Mouse (Mus musculus) lung, embryonic 15.5 days (tissue): ENCODE measurements around the gene Nlrc4. TPM values are rescaled to one million over a fixed set of nuclear protein-coding genes. Genes with fewer than 3 reads are reported as not detected.

Experiments
- ATAC-seq: fragments of 200-750 bp; cut with Nextera tagmentation; 2 replicates; pipeline ENCODE4 v1.8.0; 2017; ENCODE audit warnings: moderate number of reproducible peaks, borderline replicate concordance; ENCODE audit not compliant: low FRiP score, low TSS enrichment; ENCODE audit errors: extremely low read depth
- H3K27ac ChIP-seq: fragments of 300-500 bp; sonication (generic); 2 replicates; pipeline ENCODE4 v1.5.1; 2015; ENCODE audit warnings: moderate library complexity, mild to moderate bottlenecking, inconsistent platforms
- H3K27me3 ChIP-seq: fragments of 300-500 bp; sonication (generic); 2 replicates; pipeline ENCODE4 v1.6.1; 2015; ENCODE audit warnings: inconsistent platforms
- H3K36me3 ChIP-seq: fragments of 300-500 bp; sonication (generic); 2 replicates; pipeline ENCODE4 v1.6.1; 2015; ENCODE audit warnings: inconsistent platforms
- H3K4me1 ChIP-seq: fragments of 300-500 bp; sonication (generic); 2 replicates; pipeline ENCODE4 v1.6.1; 2015; ENCODE audit warnings: inconsistent platforms
- H3K4me2 ChIP-seq: fragments of 300-500 bp; sonication (generic); 2 replicates; pipeline ENCODE4 v1.6.1; 2015; ENCODE audit warnings: inconsistent platforms, mild to moderate bottlenecking, moderate library complexity
- H3K4me3 ChIP-seq: fragments of 300-500 bp; sonication (generic); 2 replicates; pipeline ENCODE4 v1.5.1; 2015; ENCODE audit warnings: mild to moderate bottlenecking, inconsistent platforms
- H3K9ac ChIP-seq: fragments of 300-500 bp; sonication (generic); 2 replicates; pipeline ENCODE4 v1.6.1; 2015; ENCODE audit warnings: inconsistent platforms
- H3K9me3 ChIP-seq: fragments of 300-500 bp; sonication (generic); 2 replicates; pipeline ENCODE4 v1.6.1; 2016; ENCODE audit warnings: inconsistent platforms
- WGBS: fragments of 180-500 bp; shearing (Covaris S2); methylation state at CpG from one replicate; pipeline ENCODE4 v1.1.7; 2015; 5-methylcytosine and 5-hydroxymethylcytosine counted together
- polyA plus RNA-seq: library from polyadenylated mRNA; unstranded; fragments of >200 nt; fragmentation: Nextera tagmentation; extraction: Ambion mirVana; gene quantifications from 2 replicates; pipeline ENCODE4 v1.2.1, GENCODE M21; 2015

Gene Nlrc4
- polyA plus RNA-seq, 1 experiment from 2014 or later, result 0.36 TPM

DNA sequence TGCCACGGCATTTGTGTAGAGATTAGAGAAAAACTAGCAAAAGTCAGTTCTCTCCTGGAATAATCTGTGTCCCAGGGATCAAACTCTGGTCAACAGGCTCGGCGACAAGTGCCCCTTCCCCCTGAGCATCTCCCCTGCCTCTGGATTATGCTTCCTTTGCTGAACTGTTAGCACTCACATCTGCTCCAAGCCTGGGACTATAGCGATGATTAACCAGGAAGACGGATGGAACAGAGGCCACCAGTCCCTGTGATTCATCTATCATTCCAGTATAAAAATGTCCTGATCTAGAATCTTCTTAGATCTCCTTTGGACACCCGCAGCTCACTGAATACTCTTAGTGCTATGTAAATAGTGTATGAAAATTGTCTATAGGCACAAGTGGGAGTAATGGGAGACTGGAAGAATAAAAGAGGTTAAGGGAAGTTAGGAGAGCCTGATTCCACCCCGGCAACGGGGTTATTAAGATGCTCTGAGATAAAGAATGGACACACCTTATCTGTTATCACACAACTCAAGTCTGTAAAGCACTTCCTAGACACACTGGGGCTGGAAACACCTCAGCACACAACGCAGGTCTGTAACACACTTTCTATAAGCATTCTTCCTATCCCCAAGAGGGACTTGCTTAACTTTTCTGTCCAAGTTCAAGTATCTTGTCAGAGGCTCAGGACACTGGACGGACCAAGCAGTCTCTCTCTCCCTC, 817 bp downstream of the Nlrc4 start:
- H3K4me2 ChIP-seq, result no peak overlapping the region
- no peaks in the 10 kb centered on the region for H3K4me1 ChIP-seq
- WGBS, result 45% methylated on average over 10 of the region's 10 CpGs
- no peaks in the 10 kb centered on the region for H3K9me3 ChIP-seq
- no peak overlapping the region for H3K9ac ChIP-seq
- H3K27me3 ChIP-seq, result no peaks in the 10 kb centered on the region
- no peak overlapping the region for H3K4me3 ChIP-seq
- no peaks in the 10 kb centered on the region for H3K36me3 ChIP-seq
- no peak overlapping the region for H3K27ac ChIP-seq
- ATAC-seq, result no peak

DNA sequence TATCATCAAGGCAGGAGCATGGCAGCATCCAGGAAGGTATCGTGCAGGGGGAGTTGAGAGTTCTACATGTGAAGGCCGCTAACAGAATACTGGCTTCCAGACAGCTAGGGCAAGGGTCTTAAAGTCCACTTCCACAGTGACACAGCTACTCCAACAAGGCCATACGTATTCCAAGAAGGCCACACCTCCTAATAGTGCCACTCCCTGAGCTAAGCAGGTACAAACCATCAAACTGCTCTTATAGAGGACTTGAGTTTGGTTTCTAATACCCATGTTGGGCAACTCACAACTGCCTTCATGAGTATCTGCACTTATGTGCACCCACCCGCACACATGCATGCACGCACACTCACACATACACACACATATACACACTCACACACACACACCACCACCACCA, 2.1 kb downstream of the Nlrc4 start:
- no peak for ATAC-seq
- 89% methylated on average over 5 of the region's 5 CpGs for WGBS

DNA sequence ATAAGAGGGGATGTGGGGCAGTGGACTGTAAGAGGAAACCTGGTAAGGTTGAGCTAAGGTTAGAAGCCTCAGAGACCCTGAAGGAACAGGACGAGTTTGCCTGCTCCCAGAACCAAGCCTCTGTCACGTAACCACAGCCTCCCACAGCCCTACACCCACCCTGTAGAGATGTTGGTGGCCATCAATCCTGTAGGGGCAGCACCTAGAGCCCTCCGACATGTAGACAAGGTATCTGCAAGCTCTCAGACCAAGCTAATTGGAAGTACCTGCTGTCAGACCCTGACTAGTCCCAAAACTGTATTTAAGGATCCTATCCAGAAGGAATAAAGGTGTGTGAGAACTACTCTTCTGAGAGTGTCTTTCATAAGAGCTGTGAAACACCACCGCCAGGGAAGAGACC, 3.5 kb downstream of the Nlrc4 start:
- no peak for ATAC-seq
- H3K9me3 ChIP-seq, result no peaks in the 10 kb centered on the region
- H3K9ac ChIP-seq, result no peak overlapping the region
- 83% methylated on average over 4 of the region's 4 CpGs for WGBS
- no peaks in the 10 kb centered on the region for H3K4me1 ChIP-seq
- H3K4me2 ChIP-seq, result no peak overlapping the region
- no peaks in the 10 kb centered on the region for H3K36me3 ChIP-seq
- H3K27me3 ChIP-seq, result no peaks in the 10 kb centered on the region
- H3K27ac ChIP-seq, result no peak overlapping the region
- no peak overlapping the region for H3K4me3 ChIP-seq

More for the DNA sequence above, 2.1 kb downstream of the Nlrc4 start:
- no peaks in the 10 kb centered on the region for H3K9me3 ChIP-seq
- no peak overlapping the region for H3K9ac ChIP-seq
- no peak overlapping the region for H3K4me3 ChIP-seq
- no peaks in the 10 kb centered on the region for H3K4me1 ChIP-seq
- no peak overlapping the region for H3K4me2 ChIP-seq
- no peaks in the 10 kb centered on the region for H3K36me3 ChIP-seq
- no peak overlapping the region for H3K27ac ChIP-seq
- H3K27me3 ChIP-seq, result no peaks in the 10 kb centered on the region

DNA sequence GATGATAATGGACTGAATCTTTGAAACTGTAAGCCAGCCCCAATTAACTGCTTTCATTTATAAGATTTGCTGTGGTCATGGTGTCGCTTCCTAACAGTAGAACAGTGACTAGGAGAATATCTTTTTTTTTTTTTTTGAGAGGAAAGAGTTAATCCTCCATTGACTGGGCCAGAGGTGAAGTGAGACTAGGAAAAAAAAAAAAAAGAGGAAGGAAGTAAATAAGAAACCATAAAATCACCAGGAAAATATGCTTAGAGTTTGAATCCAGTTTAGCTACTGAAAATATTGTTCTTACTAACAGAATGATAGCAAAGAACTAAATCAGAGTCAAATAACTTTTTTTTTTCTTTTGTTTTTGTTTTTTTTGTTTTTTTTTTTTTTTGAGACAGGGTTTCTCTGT, 4.3 kb downstream of the Nlrc4 start:
- no peaks in the 10 kb centered on the region for H3K36me3 ChIP-seq
- H3K4me1 ChIP-seq, result no peaks in the 10 kb centered on the region

DNA sequence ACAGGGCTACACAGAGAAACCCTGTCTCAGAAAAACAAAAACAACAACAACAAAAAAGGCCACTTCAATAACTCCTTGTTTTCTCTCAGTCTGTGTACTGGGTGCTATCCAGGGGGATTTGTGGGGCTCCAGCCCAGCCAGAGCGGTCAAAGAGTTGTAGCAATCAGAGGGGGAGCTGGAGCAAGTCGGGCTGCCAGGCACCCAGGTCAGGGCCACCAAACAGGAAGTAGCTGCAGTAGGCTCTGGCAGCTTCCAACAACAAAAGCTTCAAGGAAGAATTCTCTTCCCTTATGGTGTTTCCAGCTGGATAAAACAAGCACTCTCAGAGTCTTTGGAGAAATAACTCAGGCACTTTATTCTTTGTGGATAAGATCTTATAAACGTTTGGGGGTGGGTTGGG, 5.0 kb downstream of the Nlrc4 start:
- WGBS, result 79% methylated on average over 3 of the region's 3 CpGs
- Histone ChIP-seq H3K4me3 (no peak overlapping the region), H3K36me3 (no peaks in the 10 kb centered on the region), H3K4me2 (no peak overlapping the region), H3K9me3 (no peaks in the 10 kb centered on the region), H3K27ac (no peak overlapping the region), H3K4me1 (no peaks in the 10 kb centered on the region), H3K27me3 (no peaks in the 10 kb centered on the region), H3K9ac (no peak overlapping the region)
- no peak for ATAC-seq

More for the DNA sequence above, 4.3 kb downstream of the Nlrc4 start:
- Histone ChIP-seq H3K27ac (no peak overlapping the region), H3K9me3 (no peaks in the 10 kb centered on the region), H3K4me2 (no peak overlapping the region), H3K4me3 (no peak overlapping the region), H3K27me3 (no peaks in the 10 kb centered on the region), H3K9ac (no peak overlapping the region)
- no peak for ATAC-seq
- 88% methylated on average over 1 of the region's 1 CpGs for WGBS

DNA sequence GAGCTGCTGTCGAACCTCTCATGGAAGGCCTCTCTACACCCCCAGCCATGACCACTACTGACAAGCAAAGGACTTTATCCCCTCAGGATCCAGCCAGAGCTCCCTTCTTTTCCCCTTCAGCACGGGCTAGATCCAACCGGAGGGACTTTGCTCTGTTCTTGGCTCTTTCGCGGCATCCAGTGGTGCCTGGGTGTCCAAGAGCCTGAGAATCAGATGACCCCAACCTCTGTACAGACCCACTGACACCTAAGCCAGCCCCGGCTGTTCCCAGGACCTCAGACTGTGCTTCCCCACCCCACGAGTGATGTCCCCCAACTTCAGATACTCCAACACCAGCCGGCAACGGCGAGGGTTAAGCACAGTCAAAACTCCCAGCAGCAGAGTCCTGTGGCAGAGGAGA, 9.2 kb downstream of the Nlrc4 start:
- H3K27me3 ChIP-seq, result no peaks in the 10 kb centered on the region
- H3K36me3 ChIP-seq, result no peaks in the 10 kb centered on the region
- H3K27ac ChIP-seq, result no peak overlapping the region
- no peaks in the 10 kb centered on the region for H3K9me3 ChIP-seq
- H3K4me2 ChIP-seq, result no peak overlapping the region
- no peak overlapping the region for H3K4me3 ChIP-seq
- 84% methylated on average over 10 of the region's 10 CpGs for WGBS
- no peak overlapping the region for H3K9ac ChIP-seq
- H3K4me1 ChIP-seq, result no peaks in the 10 kb centered on the region
- no peak for ATAC-seq

DNA sequence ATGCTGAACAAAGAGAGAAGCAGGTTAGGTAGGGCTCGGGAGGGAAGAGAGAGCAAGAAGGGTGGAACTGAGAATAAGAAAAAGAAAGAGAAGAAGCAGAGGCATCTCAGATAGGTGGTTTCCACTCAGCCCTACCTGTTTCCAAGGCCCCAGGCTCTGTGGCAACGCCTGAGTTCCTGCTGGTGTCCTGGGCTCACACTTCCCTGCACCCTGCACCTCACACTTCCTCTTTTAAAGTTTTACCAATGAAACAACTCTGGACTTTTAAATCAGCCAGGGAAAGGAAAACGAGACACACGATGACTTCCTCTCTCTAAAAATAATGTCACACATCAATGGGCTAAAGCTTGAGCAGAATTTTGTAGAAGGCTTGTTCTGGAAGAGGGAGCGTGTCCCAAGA, 18.5 kb downstream of the Nlrc4 start:
- 74% methylated on average over 5 of the region's 5 CpGs for WGBS
- H3K9ac ChIP-seq, result no peak overlapping the region
- no peaks in the 10 kb centered on the region for H3K9me3 ChIP-seq
- no peak overlapping the region for H3K4me3 ChIP-seq
- no peak overlapping the region for H3K27ac ChIP-seq
- no peaks in the 10 kb centered on the region for H3K4me1 ChIP-seq
- no peak overlapping the region for H3K4me2 ChIP-seq
- ATAC-seq, result no peak
- no peaks in the 10 kb centered on the region for H3K27me3 ChIP-seq
- H3K36me3 ChIP-seq, result no peaks in the 10 kb centered on the region

DNA sequence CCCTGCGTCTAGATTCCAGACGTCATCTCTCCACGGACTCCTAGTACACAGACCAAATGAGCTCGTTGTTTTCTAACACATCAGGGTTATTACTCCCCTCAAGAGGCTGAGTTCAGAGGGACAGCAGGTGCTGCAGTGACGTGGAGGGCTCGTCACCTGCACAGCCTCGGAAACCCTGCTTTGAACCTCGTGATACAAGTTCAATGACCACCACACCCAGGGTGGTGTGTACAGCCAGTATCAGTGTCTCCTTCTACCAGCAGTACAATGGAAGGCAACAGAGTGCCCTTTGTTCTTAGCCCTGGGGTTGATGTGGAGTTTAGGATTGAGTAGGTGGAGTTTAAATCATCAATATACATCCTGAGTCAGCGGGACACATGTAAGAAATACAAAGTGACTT, 21.2 kb downstream of the Nlrc4 start:
- no peaks in the 10 kb centered on the region for H3K4me1 ChIP-seq
- no peaks in the 10 kb centered on the region for H3K9me3 ChIP-seq
- no peak overlapping the region for H3K4me2 ChIP-seq
- no peaks in the 10 kb centered on the region for H3K36me3 ChIP-seq
- H3K27ac ChIP-seq, result no peak overlapping the region
- 66% methylated on average over 9 of the region's 9 CpGs for WGBS
- no peak overlapping the region for H3K9ac ChIP-seq
- H3K4me3 ChIP-seq, result no peak overlapping the region
- H3K27me3 ChIP-seq, result no peaks in the 10 kb centered on the region
- no peak for ATAC-seq

DNA sequence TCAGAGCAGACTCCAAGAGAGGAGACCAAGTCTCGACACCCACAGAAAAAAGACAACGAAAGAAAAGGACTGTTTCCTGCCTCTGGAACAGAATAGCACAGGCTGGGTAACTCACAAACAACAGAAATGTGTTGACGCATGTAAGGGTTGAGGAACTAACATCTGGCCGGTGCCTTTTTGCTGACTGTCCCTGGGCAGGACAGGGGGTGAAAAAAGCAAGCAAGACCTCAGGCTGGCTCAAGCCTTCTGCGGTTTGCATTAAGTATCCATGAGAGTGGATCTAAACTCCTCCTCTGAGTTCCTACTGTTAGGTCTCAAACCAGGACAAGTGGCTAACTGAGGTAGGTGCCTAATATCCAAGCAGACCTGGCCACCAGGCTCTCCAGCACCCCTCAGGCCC, 26.3 kb downstream of the Nlrc4 start:
- Histone ChIP-seq H3K4me3 (no peak overlapping the region), H3K36me3 (no peaks in the 10 kb centered on the region), H3K27ac (no peak overlapping the region), H3K9me3 (no peaks in the 10 kb centered on the region), H3K9ac (no peak overlapping the region), H3K4me1 (no peaks in the 10 kb centered on the region), H3K4me2 (no peak overlapping the region), H3K27me3 (no peaks in the 10 kb centered on the region)
- WGBS, result 79% methylated on average over 5 of the region's 5 CpGs
- ATAC-seq, result no peak

DNA sequence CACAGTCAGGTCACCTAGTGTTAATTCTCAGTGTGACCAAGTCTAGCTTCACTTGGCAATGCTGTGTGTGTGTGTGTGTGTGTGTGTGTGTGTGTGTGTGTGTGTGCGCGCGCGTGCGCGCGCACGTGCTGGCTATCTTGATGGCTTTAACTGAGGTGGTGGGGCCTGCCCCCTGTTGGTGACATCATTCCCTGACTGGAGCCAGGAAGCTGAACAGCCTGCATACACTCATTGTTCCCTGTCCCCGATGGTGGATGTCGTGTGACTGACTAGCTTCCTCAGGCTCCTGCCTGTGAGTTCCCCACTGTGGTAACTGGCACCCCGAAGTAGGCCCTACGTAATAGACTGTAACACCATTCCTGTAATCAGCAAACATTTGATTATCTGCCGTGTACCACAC, 27.5 kb downstream of the Nlrc4 start:
- no peak overlapping the region for H3K27ac ChIP-seq
- no peak overlapping the region for H3K4me3 ChIP-seq
- no peak for ATAC-seq
- no peak overlapping the region for H3K9ac ChIP-seq
- H3K9me3 ChIP-seq, result no peaks in the 10 kb centered on the region
- WGBS, result 72% methylated on average over 13 of the region's 13 CpGs
- peaks cover 10% of the 10 kb centered on the region; the same call in 1 of the 2 replicates for H3K36me3 ChIP-seq
- H3K4me1 ChIP-seq, result no peaks in the 10 kb centered on the region
- H3K27me3 ChIP-seq, result no peaks in the 10 kb centered on the region
- H3K4me2 ChIP-seq, result no peak overlapping the region

DNA sequence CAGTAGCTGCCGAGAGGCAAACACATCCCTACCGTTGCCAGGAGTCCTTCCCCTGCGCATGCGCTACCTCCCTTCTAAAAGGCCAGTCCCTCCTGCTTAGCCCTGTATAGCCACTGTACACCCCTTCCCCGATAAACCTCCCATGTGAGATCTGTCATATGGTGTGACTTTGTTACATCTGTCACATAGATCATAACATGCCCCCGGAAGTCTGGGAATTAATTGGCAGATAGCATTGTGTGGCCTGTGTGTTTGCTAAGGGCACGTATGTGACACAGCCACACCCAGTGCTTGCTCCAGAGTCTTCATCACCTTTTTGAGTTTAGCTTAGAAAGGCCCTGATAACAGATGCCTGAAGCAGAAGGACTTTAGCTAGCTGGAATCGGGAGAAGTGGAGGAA, 28.9 kb downstream of the Nlrc4 start:
- H3K9me3 ChIP-seq, result no peaks in the 10 kb centered on the region
- no peak overlapping the region for H3K4me3 ChIP-seq
- no peak overlapping the region for H3K4me2 ChIP-seq
- H3K4me1 ChIP-seq, result no peaks in the 10 kb centered on the region
- H3K36me3 ChIP-seq, result peaks cover 12% of the 10 kb centered on the region; the same call in 1 of the 2 replicates
- no peak overlapping the region for H3K27ac ChIP-seq
- H3K27me3 ChIP-seq, result no peaks in the 10 kb centered on the region
- WGBS, result 69% methylated on average over 8 of the region's 8 CpGs
- ATAC-seq, result no peak
- H3K9ac ChIP-seq, result no peak overlapping the region

DNA sequence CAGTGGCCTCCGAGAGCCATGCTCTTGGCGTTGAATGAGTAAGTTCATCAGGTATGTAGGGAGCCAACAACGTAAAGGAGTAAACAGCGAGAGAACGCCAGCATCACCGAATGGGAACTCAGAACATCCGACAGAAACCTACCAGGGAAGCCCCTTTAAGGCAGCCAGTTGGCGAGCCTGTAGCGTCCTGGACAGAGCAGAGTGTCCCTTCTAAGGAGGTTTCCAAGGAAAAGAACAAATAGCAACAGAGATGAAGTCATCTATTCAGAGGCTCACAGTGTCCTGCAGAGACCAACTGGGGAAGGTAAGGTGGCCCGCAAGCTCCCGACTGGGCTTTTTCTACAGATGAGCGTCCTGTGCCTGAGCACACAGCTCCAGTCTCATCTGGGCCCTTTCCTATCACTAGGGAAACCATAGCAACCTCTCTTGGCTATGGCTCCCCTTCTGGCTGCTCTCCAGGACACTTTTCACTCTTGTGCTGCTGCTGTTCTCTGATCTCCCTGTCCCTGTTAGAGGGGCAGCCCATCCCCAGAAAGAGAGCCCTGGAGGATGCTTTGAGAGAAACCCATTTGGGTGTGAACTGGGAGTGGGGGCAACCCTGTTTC, 34.4 kb downstream of the Nlrc4 start:
- no peak for ATAC-seq
- H3K4me1 ChIP-seq, result no peaks in the 10 kb centered on the region
- no peak overlapping the region for H3K9ac ChIP-seq
- H3K4me2 ChIP-seq, result no peak overlapping the region
- no peaks in the 10 kb centered on the region for H3K27me3 ChIP-seq
- H3K27ac ChIP-seq, result no peak overlapping the region
- 78% methylated on average over 12 of the region's 12 CpGs for WGBS
- no peak overlapping the region for H3K4me3 ChIP-seq
- peaks cover 47% of the 10 kb centered on the region for H3K36me3 ChIP-seq
- H3K9me3 ChIP-seq, result no peaks in the 10 kb centered on the region
